Mouse (Mus musculus) bone marrow, adult 2 months (tissue): ENCODE measurements around the gene Npc2.

Experiments used
- CTCF ChIP-seq: fragments of 200-500 bp; IDR thresholded peaks from 2 replicates; pipeline ENCODE4 v1.5.1; 2011; ENCODE audit warnings: low read length, control low read depth; ENCODE audit not compliant: control insufficient read depth, insufficient read depth
- POLR2A ChIP-seq: fragments of 200-500 bp; IDR thresholded peaks from 2 replicates; pipeline ENCODE4 v1.6.1; 2011; ENCODE audit warnings: low read depth, mild to moderate bottlenecking, control low read depth, low read length, borderline replicate concordance; ENCODE audit not compliant: control insufficient read depth

- no peak for TF ChIP-seq CTCF
- no peak for TF ChIP-seq POLR2A
Observed at GRCm38 (mm10) chr12:84762532-84762931, 10.4 kb downstream of the Npc2 start.
